Mouse (Mus musculus) embryonic fibroblast, embryonic 13.5 days (primary cell): ENCODE measurements around the gene Mtus2.

Experiments used
- CTCF ChIP-seq: IDR thresholded peaks from 2 replicates; pipeline ENCODE4 v1.5.1; 2011; ENCODE audit warnings: mild to moderate bottlenecking, control low read depth, low read length, moderate library complexity, borderline replicate concordance; ENCODE audit not compliant: insufficient read depth
- POLR2A ChIP-seq: IDR thresholded peaks from 2 replicates; pipeline ENCODE4 v1.6.1; 2011; ENCODE audit warnings: low read depth, mild to moderate bottlenecking, control low read depth, low read length, moderate library complexity

GRCm38 (mm10) chr5:147924621-147925020 is 32.5 kb upstream of the Mtus2 start:
- TF ChIP-seq CTCF (no peak), POLR2A (no peak)
